Mouse (Mus musculus) megakaryocyte, adult 5-6 weeks (primary cell): Measurements from ENCODE around the gene Bgn. TPM values are rescaled to one million over a fixed set of nuclear protein-coding genes. Genes with fewer than 3 reads are reported as not detected.

Source experiments
- ATAC-seq: 2 replicates; pipeline ENCODE4 v1.8.0; 2016; ENCODE audit warnings: mild to moderate bottlenecking, inconsistent platforms; ENCODE audit not compliant: poor library complexity, severe bottlenecking
- total RNA-seq, 2 experiments: library from RNA; stranded (forward) in 1 of 2; stranded (reverse) in 1 of 2; fragments of 153-499, 151-499 nt in 1 of 2; fragments of 221-1000, 200-1000 nt in 1 of 2; gene quantifications; 2 replicates each; pipeline versions ENCODE4 v1.2.3 to v1.2.4; 2015 to 2017

The Bgn gene
- total RNA-seq, 2 experiments from 2014 or later = 0.48 to 7.7 TPM

- ATAC-seq = no peak
These were observed 3.5 kb downstream of the Bgn start for GRCm38 (mm10) chrX:73486920-73487319.

GRCm38 (mm10) chrX:73490186-73490585, 6.8 kb downstream of the Bgn start:
- no peak for ATAC-seq

DNA sequence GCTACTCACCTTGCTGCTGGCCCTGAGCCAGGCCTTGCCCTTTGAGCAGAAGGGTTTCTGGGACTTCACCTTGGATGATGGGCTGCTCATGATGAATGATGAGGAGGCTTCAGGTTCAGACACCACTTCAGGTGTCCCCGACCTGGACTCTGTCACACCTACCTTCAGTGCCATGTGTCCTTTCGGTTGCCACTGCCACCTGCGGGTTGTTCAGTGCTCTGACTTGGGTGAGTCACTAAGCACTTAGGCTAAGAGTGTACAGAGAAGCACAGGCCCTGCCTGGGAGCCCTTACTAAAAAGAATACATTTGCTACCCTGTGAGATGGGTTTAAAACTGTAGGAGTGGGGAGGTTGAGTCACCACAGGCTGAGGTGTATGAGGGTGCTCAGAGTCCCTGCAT, 7.4 kb downstream of the Bgn start:
- no peak for ATAC-seq

DNA sequence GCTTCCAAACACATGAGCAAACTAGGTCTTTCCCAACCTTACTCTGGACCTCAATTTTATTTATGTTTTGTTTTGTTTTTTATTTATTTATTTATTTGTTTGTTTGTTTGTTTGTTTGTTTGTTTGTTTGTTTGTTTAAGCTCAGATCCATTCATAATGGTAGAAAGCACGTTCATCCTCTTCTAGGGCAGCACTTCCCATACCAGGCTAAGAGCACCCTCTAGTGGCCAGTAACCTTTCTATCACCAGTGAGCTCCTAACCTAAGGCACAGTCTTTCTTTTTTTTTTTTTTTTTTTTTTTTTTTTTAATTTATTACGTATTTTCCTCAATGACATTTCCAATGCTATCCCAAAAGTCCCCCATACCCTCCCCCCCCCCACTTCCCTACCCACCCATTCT, 10.2 kb downstream of the Bgn start:
- peak; percentile 66; the same call in 1 of the 2 replicates for ATAC-seq

GRCm38 (mm10) chrX:73496746-73497145, 13.3 kb downstream of the Bgn start:
- ATAC-seq = no peak

DNA sequence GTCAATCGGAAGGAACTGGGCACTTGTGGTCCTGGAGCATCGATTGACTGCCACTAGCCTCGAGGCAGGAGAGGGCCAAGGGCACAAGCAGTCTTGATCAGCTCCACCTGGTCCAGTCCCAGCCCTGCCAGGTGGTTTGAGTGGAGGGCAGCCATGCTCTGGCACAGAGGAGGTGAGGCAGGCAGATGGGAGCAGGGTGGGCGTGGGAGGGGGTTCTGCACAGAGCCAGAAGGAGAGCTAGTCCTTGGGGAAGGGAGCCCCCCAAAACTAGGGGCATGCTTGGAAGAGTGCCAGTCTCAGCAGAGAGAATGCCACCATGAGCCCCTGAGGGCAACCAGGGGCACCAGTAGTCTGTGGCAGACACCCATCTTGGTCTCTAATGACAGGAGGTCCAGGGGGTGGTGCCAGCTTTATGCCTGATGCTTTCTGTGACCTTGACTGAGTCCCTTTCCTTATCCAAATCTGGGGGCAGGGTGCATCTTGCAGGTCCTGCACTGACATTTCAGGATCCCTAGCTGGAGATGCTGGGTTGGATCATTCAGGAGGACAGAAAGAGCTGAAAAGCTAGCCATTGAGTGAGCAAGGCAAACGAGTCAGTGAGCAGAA, 21.8 kb downstream of the Bgn start:
- ATAC-seq = no peak

DNA sequence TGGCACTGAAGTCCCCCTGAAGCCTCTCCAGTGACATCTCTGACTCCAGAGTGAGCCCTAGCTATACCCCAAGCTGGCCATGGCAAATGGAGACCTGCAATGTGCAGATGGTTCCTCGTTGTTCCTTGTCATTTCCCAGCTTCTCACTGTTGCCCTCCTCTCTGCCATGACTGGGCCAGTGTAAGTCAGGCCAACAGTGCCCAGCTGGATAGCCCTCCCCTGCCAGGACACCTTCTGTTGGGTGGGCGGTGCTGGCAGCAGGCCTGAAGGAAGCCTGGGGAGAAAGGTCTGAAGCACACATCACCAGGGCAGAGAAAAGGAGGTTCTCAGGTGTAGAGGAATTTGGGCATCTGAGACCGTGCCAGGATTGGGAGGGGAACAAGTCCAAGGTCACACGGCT, 23.2 kb downstream of the Bgn start:
- ATAC-seq = no peak

DNA sequence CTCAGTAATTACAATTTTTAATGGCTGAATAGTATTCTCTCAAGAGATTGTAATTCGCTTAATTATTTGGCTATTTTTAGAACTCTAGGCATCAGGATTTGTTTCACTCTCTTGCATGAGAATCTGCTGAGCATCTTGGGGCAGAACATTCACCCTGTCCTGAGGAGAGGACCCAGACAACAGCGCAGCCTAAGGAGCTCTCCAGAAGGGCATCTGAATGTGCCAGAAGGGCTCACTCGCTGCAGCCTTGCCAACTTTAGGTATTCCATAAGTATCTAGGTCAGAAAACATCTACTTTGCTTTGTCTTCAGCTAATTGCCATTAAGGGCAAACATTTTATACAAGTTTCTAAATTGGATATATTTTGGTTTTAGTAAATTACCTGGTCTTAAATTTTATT, 25.8 kb downstream of the Bgn start:
- ATAC-seq = no peak

- ATAC-seq = no peak
These were observed 29.5 kb downstream of the Bgn start for GRCm38 (mm10) chrX:73512904-73513303.

- no peak for ATAC-seq
These were observed 33.2 kb downstream of the Bgn start for GRCm38 (mm10) chrX:73516556-73516955.

- ATAC-seq = no peak
These were observed 33.7 kb downstream of the Bgn start for GRCm38 (mm10) chrX:73517060-73517600.

- ATAC-seq = no peak
These were observed 37.3 kb downstream of the Bgn start for GRCm38 (mm10) chrX:73520692-73521091.

DNA sequence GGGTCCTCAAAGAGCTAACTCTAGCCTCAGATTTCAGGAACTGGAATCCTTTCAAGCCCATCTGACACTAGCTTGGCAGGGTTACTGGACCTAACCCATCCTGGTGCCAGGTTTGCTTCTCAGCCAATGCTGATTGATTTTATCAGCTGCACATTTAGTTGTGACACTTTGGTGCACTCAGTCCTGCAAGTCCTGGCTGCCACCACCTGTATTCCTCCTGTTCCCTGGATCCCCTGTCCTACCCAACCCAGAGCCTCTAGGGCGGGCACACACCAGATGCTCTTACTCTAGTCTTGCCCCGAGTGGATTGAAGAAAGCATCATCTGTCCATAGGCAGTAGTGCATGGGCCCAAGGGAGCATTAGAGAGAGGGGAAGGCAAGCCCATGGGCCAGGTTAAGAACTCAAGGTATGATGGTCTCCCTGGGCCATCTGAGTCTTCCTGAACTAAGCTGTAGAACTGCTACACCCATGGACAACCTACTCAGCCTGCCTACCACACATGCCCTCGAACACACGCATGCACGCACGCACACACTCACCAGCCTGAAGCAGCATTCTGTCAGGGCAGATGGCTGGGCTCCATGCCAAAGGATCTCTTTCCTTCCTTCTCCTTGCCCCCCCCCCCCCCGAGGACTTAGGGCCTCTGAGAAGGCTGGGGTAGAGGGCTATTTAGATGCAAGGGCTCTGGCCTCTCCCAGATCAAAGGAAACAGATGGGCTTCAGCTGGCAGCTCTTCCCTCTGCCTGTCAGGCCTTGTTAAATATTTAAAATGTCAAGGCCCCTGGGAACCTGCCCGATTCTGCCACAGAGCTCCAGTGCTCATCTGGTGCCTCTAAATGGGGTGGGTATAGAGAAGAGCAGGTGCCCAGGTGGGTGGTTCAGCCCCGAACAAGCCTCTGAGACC, 41.2 kb downstream of the Bgn start:
- no peak for ATAC-seq

GRCm38 (mm10) chrX:73525223-73526140, 42.1 kb downstream of the Bgn start:
- no peak for ATAC-seq

GRCm38 (mm10) chrX:73526410-73526887, 43.0 kb downstream of the Bgn start:
- peak; percentile 33; the same call in 1 of the 2 replicates for ATAC-seq

GRCm38 (mm10) chrX:73537875-73538274, 54.5 kb downstream of the Bgn start:
- no peak for ATAC-seq

- ATAC-seq = no peak
These were observed 59.9 kb downstream of the Bgn start for GRCm38 (mm10) chrX:73543340-73543739.
